Mouse (Mus musculus): ENCODE measurements around the gene Sdk1. TPM values are rescaled to one million over a fixed set of nuclear protein-coding genes. Genes with fewer than 3 reads are reported as not detected.

Sdk1 gene
- total and polyA plus RNA-seq, 3 experiments, result 0.04 to 0.87 TPM; not detected in 1

GRCm38 (mm10) chr5:141225243-141225642 lies 16.0 kb upstream of the Sdk1 start:
- DNase-seq (ENCODE audit: extremely low read depth), result no peak
- Histone ChIP-seq H3K36me3 (replicated peaks in 1 of 2; ENCODE audit: control insufficient read depth in 1 of 2, insufficient read depth in 1 of 2, low read length in 1 of 2) (no peaks in the 10 kb centered on the region), H3K79me2 (replicated peaks; ENCODE audit: control insufficient read depth, extremely low read depth, insufficient read depth, poor library complexity, severe bottlenecking) (no peaks in the 10 kb centered on the region), H3K4me3 (replicated peaks in 1 of 3; ENCODE audit: low read depth in 2 of 3, low read length in 2 of 3, poor library complexity in 1 of 3) (no peak overlapping the region), H3K27me3 (replicated peaks) (no peaks in the 10 kb centered on the region), H3K9ac (ENCODE audit: insufficient read depth, low read depth) (no peak overlapping the region), H3K9me3 (replicated peaks; ENCODE audit: low read length) (no peaks in the 10 kb centered on the region), H3K4me2 (ENCODE audit: insufficient read depth, low read depth, poor library complexity, severe bottlenecking) (no peak overlapping the region), H3K4me1 (ENCODE audit: control insufficient read depth in 1 of 2, insufficient read depth in 2 of 2) (no peaks in the 10 kb centered on the region), H3K27ac (ENCODE audit: insufficient read depth, low read depth) (no peak overlapping the region)
- dilution Hi-C loops (cut with MboI; ENCODE audit: extremely low pct_ligation_motif_present, extremely low pct_unique_long_range_greater_than_20kb, low sequenced_read_pairs), result no loop called here
- TF ChIP-seq CHD1 (IDR thresholded peaks at IDR 0.05; ENCODE audit: low read depth, low read length), result no peak
- no peak for TF ChIP-seq MYC (IDR thresholded peaks at IDR 0.05; ENCODE audit: low read depth, low read length)
- no peak for TF ChIP-seq RAD21 (IDR thresholded peaks at IDR 0.05; ENCODE audit: low read depth, low read length)
- TF ChIP-seq E2F4 (IDR thresholded peaks at IDR 0.05; ENCODE audit: insufficient replicate concordance, low read depth, low read length), result no peak
- TF ChIP-seq POLR2A (IDR thresholded peaks at IDR 0.05; ENCODE audit: low read depth, low read length), result no peak
- TF ChIP-seq RCOR1 (conservative IDR thresholded peaks at IDR 0.05; ENCODE audit: low read depth, low read length), result no peak
- no peak for TF ChIP-seq MEF2A (IDR thresholded peaks at IDR 0.05; ENCODE audit: borderline replicate concordance, low read depth, low read length)
- TF ChIP-seq SMC3 (IDR thresholded peaks at IDR 0.05; ENCODE audit: low read depth, low read length), result no peak
- in situ Hi-C loops (cut with MboI; ENCODE audit: low pct_ligation_motif_present, low pct_unique_long_range_greater_than_20kb, low sequenced_read_pairs), result no loop called here

DNA sequence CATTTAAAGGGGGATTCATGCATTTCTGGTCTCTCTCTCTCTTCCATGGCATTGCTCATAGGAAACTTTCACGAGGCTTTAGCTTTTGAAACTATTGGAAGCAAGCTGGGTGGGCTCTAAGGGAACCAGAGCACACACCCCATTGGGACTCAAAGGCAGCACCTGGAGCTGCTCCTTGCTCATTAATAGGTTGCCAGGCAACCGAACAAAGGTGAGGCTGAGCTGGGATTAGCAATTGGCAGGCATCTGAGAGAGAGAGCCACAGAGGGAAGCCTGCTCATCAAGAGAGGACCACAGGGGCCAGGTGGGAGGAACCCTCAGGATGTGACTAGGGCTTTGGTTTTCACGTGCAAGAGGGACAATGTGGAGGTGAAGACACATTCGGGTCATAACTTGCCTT lies 7.0 kb upstream of the Sdk1 start:
- Histone ChIP-seq H3K9ac (ENCODE audit: insufficient read depth, low read depth) (no peak overlapping the region), H3K9me3 (replicated peaks; ENCODE audit: low read length) (no peaks in the 10 kb centered on the region), H3K4me2 (ENCODE audit: insufficient read depth, low read depth, poor library complexity, severe bottlenecking) (no peak overlapping the region), H3K4me1 (ENCODE audit: control insufficient read depth in 1 of 2, insufficient read depth in 2 of 2) (no peaks in the 10 kb centered on the region), H3K36me3 (replicated peaks in 1 of 2; ENCODE audit: control insufficient read depth in 1 of 2, insufficient read depth in 1 of 2, low read length in 1 of 2) (no peaks in the 10 kb centered on the region), H3K27ac (ENCODE audit: insufficient read depth, low read depth) (no peak overlapping the region), H3K27me3 (replicated peaks) (peaks cover 4% of the 10 kb centered on the region), H3K79me2 (replicated peaks; ENCODE audit: control insufficient read depth, extremely low read depth, insufficient read depth, poor library complexity, severe bottlenecking) (no peaks in the 10 kb centered on the region), H3K4me3 (replicated peaks in 1 of 3; ENCODE audit: low read depth in 2 of 3, low read length in 2 of 3, poor library complexity in 1 of 3) (no peak overlapping the region)
- no peak for TF ChIP-seq POLR2AphosphoS2 (IDR thresholded peaks at IDR 0.05; ENCODE audit: low read depth, low read length)
- TF ChIP-seq JUND (conservative IDR thresholded peaks at IDR 0.05; ENCODE audit: low read depth, low read length), result no peak
- TF ChIP-seq IRF4 (IDR thresholded peaks at IDR 0.05; ENCODE audit: low read depth, low read length), result no peak
- TF ChIP-seq TBP (conservative IDR thresholded peaks at IDR 0.05; ENCODE audit: low read depth, low read length), result no peak
- TF ChIP-seq ZC3H11A (IDR thresholded peaks at IDR 0.05; ENCODE audit: low read depth, low read length), result no peak
- TF ChIP-seq SIN3A (IDR thresholded peaks at IDR 0.05; ENCODE audit: low read length), result no peak
- TF ChIP-seq ZMIZ1 (IDR thresholded peaks at IDR 0.05; ENCODE audit: low read depth, low read length), result no peak
- TF ChIP-seq ZNF384 (IDR thresholded peaks at IDR 0.05; ENCODE audit: low read depth, low read length), result no peak
- no peak for TF ChIP-seq ETS1 (conservative IDR thresholded peaks at IDR 0.05; ENCODE audit: low read depth, low read length)
- no peak for TF ChIP-seq BHLHE40 (IDR thresholded peaks at IDR 0.05; ENCODE audit: low read depth, low read length)
- DNase-seq (ENCODE audit: extremely low read depth), result no peak
- in situ Hi-C loops (cut with MboI; ENCODE audit: low pct_ligation_motif_present, low pct_unique_long_range_greater_than_20kb, low sequenced_read_pairs), result no loop called here
- dilution Hi-C loops (cut with MboI; ENCODE audit: extremely low pct_ligation_motif_present, extremely low pct_unique_long_range_greater_than_20kb, low sequenced_read_pairs), result no loop called here

All from CH12.LX (cell line).